ENCODE assay signal across 17 mouse cellular contexts in the genomic region with DNA sequence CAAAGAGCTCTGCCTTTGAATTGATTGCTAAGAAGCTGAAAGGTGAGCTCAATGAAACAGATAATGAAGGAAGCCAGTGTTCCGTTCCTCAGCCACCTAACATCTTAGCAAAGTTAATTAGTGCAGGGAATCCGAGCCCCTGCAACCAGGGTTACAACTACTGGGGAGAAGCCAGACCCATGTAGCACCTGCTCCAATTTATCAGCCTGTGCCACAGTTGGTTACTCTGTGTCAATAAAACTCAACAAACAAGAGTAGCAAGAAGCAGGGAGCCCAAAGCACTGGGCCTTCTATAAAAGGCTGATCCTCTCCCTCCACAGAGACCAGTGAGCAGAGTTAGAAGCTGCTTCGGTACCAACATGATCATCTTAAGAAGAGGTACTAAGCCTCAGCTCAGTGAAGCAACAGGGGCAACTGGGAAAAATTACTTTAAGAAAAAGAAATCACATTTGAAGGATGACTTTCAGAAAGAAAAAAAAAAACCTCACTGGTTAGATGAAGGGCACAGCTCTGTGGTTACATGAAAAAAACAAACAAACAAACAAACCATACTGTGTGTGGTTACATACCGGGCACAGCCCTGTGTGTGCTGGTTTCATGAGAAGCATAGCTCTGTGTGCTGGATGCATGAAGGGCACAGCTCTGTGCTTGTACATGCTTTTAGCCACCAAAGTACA. TPM values are rescaled to one million over a fixed set of nuclear protein-coding genes. Genes with fewer than 3 reads are reported as not detected.
DNase-seq lines count a peak whose midpoint lies in the region; ATAC-seq and TF ChIP-seq lines count a peak whose summit lies in the region.
"Had no signal": no experiment of that assay in that cellular context is flagged by ENCODE, and none has a peak within 500 bp of the region (broad histone marks: within the 10 kb centered on the region; RNA-seq: fewer than 3 reads in every experiment).

No protein-coding gene starts in this region.

- dilution Hi-C loops in CH12.LX (cut with MboI; ENCODE audit: extremely low pct_ligation_motif_present, extremely low pct_unique_long_range_greater_than_20kb, low sequenced_read_pairs) = no loop called here

- peaks cover 18% of the 10 kb centered on the region; the same call in 1 of the 2 replicates for H3K4me1 ChIP-seq in kidney, embryonic 14.5 days (ENCODE audit: control insufficient read depth, insufficient read depth, low read length)
- H3K4me1 ChIP-seq in CH12.LX (ENCODE audit: control insufficient read depth in 1 of 2, insufficient read depth in 2 of 2) = peaks cover 21 to 63% of the 10 kb centered on the region in 2 experiments
- H3K4me1 ChIP-seq in hindbrain, embryonic 16.5 days (ENCODE audit: control insufficient read depth, insufficient read depth, low read depth, low read length) = peaks cover 4% of the 10 kb centered on the region
- H3K4me1 ChIP-seq: liver, embryonic 12.5 days; stomach, embryonic 15.5 days had no signal

- no peak overlapping the region for H3K9ac ChIP-seq in kidney, embryonic 14.5 days (ENCODE audit: low read depth, low read length)
- no peak overlapping the region for H3K9ac ChIP-seq in CH12.LX (ENCODE audit: insufficient read depth, low read depth)
- no peak overlapping the region for H3K9ac ChIP-seq in hindbrain, embryonic 16.5 days (ENCODE audit: low read depth, low read length)
- H3K9ac ChIP-seq: liver, embryonic 12.5 days; neural tube, embryonic 12.5 days; stomach, embryonic 15.5 days had no signal

- TF ChIP-seq POLR2A in CH12.LX (IDR thresholded peaks at IDR 0.05; ENCODE audit: low read depth, low read length) = no peak

- no peaks in the 10 kb centered on the region for H3K9me3 ChIP-seq in kidney, embryonic 14.5 days (ENCODE audit: control insufficient read depth, low read length)
- no peaks in the 10 kb centered on the region for H3K9me3 ChIP-seq in CH12.LX (replicated peaks; ENCODE audit: low read length)
- no peaks in the 10 kb centered on the region for H3K9me3 ChIP-seq in hindbrain, embryonic 16.5 days (ENCODE audit: control insufficient read depth, low read length)
- H3K9me3 ChIP-seq: liver, embryonic 12.5 days; neural tube, embryonic 12.5 days; stomach, embryonic 15.5 days had no signal

- no peak for TF ChIP-seq CTCF in CH12.LX (conservative IDR thresholded peaks at IDR 0.05 in 1 of 2, IDR thresholded peaks at IDR 0.05 in 1 of 2; ENCODE audit: low read depth in 2 of 2, low read length in 2 of 2)

- H3K4me2 ChIP-seq in kidney, embryonic 14.5 days (replicated peaks; ENCODE audit: low read depth, low read length) = no peak overlapping the region
- no peak overlapping the region for H3K4me2 ChIP-seq in CH12.LX (ENCODE audit: insufficient read depth, low read depth, poor library complexity, severe bottlenecking)
- no peak overlapping the region for H3K4me2 ChIP-seq in hindbrain, embryonic 16.5 days (ENCODE audit: low read length)
- H3K4me2 ChIP-seq: liver, embryonic 12.5 days; neural tube, embryonic 12.5 days; stomach, embryonic 15.5 days had no signal

- TF ChIP-seq EP300 in CH12.LX (IDR thresholded peaks at IDR 0.05; ENCODE audit: low read length) = 0 out of 2 replicates have a peak, but pooled peaks have one; percentile 21

- no peak for TF ChIP-seq RAD21 in CH12.LX (IDR thresholded peaks at IDR 0.05; ENCODE audit: low read depth, low read length)

- peaks cover 9% of the 10 kb centered on the region for H3K79me2 ChIP-seq in CH12.LX (replicated peaks; ENCODE audit: control insufficient read depth, extremely low read depth, insufficient read depth, poor library complexity, severe bottlenecking)

- ATAC-seq in kidney, embryonic 14.5 days (ENCODE audit: low FRiP score, low TSS enrichment) = peak; percentile 85; the same call in 1 of the 2 replicates
- ATAC-seq in hindbrain, embryonic 16.5 days = peak; percentile 56; the same call in 1 of the 2 replicates
- ATAC-seq: CD4-positive, CD25-positive, alpha-beta regulatory T cell, adult 4 months; intestine, embryonic 16.5 days; liver, embryonic 12.5 days had no signal

- no peaks in the 10 kb centered on the region for H3K36me3 ChIP-seq in kidney, embryonic 14.5 days (ENCODE audit: control insufficient read depth, insufficient read depth, low read length)
- peaks cover 26 to 43% of the 10 kb centered on the region in 2 experiments for H3K36me3 ChIP-seq in CH12.LX (replicated peaks in 1 of 2; ENCODE audit: control insufficient read depth in 1 of 2, insufficient read depth in 1 of 2, low read length in 1 of 2)
- H3K36me3 ChIP-seq in hindbrain, embryonic 16.5 days (ENCODE audit: control insufficient read depth, insufficient read depth, low read length) = no peaks in the 10 kb centered on the region
- H3K36me3 ChIP-seq: liver, embryonic 12.5 days; neural tube, embryonic 12.5 days; stomach, embryonic 15.5 days had no signal

- H3K27ac ChIP-seq in kidney, embryonic 14.5 days (ENCODE audit: low read depth, low read length) = peak overlapping the region; percentile 44; the same call in 1 of the 2 replicates
- no peak overlapping the region for H3K27ac ChIP-seq in CH12.LX (ENCODE audit: insufficient read depth, low read depth)
- H3K27ac ChIP-seq in hindbrain, embryonic 16.5 days (ENCODE audit: low read depth, low read length) = no peak overlapping the region
- H3K27ac ChIP-seq: liver, embryonic 12.5 days; neural tube, embryonic 12.5 days; stomach, embryonic 15.5 days had no signal

- no peak overlapping the region for H3K4me3 ChIP-seq in kidney, embryonic 14.5 days (ENCODE audit: low read length)
- no peak overlapping the region for H3K4me3 ChIP-seq in CH12.LX (replicated peaks in 1 of 3; ENCODE audit: low read depth in 2 of 3, low read length in 2 of 3, poor library complexity in 1 of 3)
- no peak overlapping the region for H3K4me3 ChIP-seq in hindbrain, embryonic 16.5 days (ENCODE audit: low read length)
- H3K4me3 ChIP-seq: liver, embryonic 12.5 days; neural tube, embryonic 12.5 days; stomach, embryonic 15.5 days had no signal

- in situ Hi-C loops in CH12.LX (cut with MboI; ENCODE audit: low pct_ligation_motif_present, low pct_unique_long_range_greater_than_20kb, low sequenced_read_pairs) = no loop called here

- 30% methylated on average over 4 of the region's 4 CpGs for WGBS in kidney, embryonic 14.5 days
- 45% methylated on average over 4 of the region's 4 CpGs for WGBS in hindbrain, embryonic 16.5 days

- DNase-seq in gastrocnemius, postnatal 14 days = peak; percentile 17
- DNase-seq in gastrocnemius, adult 8-10 months (ENCODE audit: low spot score in 2 of 2) = no peak
- no peak for DNase-seq in kidney, adult 9 months
- no peak for DNase-seq in CH12.LX (ENCODE audit: extremely low read depth)
- DNase-seq in thymus, postnatal 14 days = no peak
- no peak for DNase-seq in left cerebral cortex, postnatal 14 days (ENCODE audit: low spot score in 2 of 2)
- DNase-seq: adrenal gland, postnatal 36 days; cerebellum, postnatal 36 days; retina, postnatal 1 day; thymus, postnatal 36 days had no signal

- intact Hi-C loops in gastrocnemius, postnatal 14 days (cut with DNase I; ENCODE audit: low total_unique reads) = no loop called here
- intact Hi-C loops in left cerebral cortex, postnatal 14 days (cut with DNase I) = no loop called here

- H3K27me3 ChIP-seq in kidney, embryonic 14.5 days (ENCODE audit: control insufficient read depth, insufficient read depth, low read length) = no peaks in the 10 kb centered on the region
- H3K27me3 ChIP-seq in CH12.LX (replicated peaks) = no peaks in the 10 kb centered on the region
- H3K27me3 ChIP-seq in hindbrain, embryonic 16.5 days (replicated peaks; ENCODE audit: control insufficient read depth, insufficient read depth, low read length) = no peaks in the 10 kb centered on the region
- H3K27me3 ChIP-seq: liver, embryonic 12.5 days; neural tube, embryonic 12.5 days; stomach, embryonic 15.5 days had no signal

TF ChIP-seq in CH12.LX, 34 proteins besides CTCF, POLR2A, EP300 and RAD21:
- TF ChIP-seq MAX (IDR thresholded peaks at IDR 0.05; ENCODE audit: low read length) (no peak), ZNF384 (IDR thresholded peaks at IDR 0.05; ENCODE audit: low read depth, low read length) (peak; percentile 93)

RNA-seq across cellular contexts. Expression of a gene that starts 36.6 kb away (rescaled TPM):
- total RNA-seq in gastrocnemius, postnatal 14 days (2021) = 10 to 100 TPM; 13.4 to 16.3 TPM
- total RNA-seq in gastrocnemius, adult 8-10 months (2022) = 10 to 100 TPM; 26.2 to 35.8 (median 27.6) TPM
- polyA plus RNA-seq in kidney, embryonic 14.5 days (2014; fragmentation: Nextera tagmentation; extraction: Ambion mirVana) = 16.9 and 18.4 TPM in 2 replicates
- total RNA-seq in CH12.LX (2012; rRNA removed) = 44.2 and 59.2 TPM in 2 replicates
- total RNA-seq in CH12.LX (2014; rRNA removed) = 57.1 and 63.5 TPM in 2 replicates
- polyA plus RNA-seq in CH12.LX (2012; ENCODE audit: insufficient read length, low read depth) = 27.9 and 41.6 TPM in 2 replicates
- 21.1 and 21.2 TPM in 2 replicates for polyA plus RNA-seq in hindbrain, embryonic 16.5 days (2015; fragmentation: Nextera tagmentation; extraction: Ambion mirVana)
- total RNA-seq in left cerebral cortex, postnatal 14 days (2021) = 10 to 100 TPM; 34.1 to 34.8 TPM

RNA-seq across cellular contexts. Expression of a gene that starts 38.7 kb away (rescaled TPM):
- total RNA-seq in gastrocnemius, postnatal 14 days (2021) = 10 to 100 TPM; 19.9 to 22.0 TPM
- total RNA-seq in gastrocnemius, adult 8-10 months (2022) = 10 to 100 TPM; 17.8 to 24.1 (median 22.1) TPM
- polyA plus RNA-seq in kidney, embryonic 14.5 days (2014; fragmentation: Nextera tagmentation; extraction: Ambion mirVana) = 39.1 and 41.7 TPM in 2 replicates
- total RNA-seq in CH12.LX (2012; rRNA removed) = 0.89 and 1.6 TPM in 2 replicates
- 1.6 and 2.5 TPM in 2 replicates for total RNA-seq in CH12.LX (2014; rRNA removed)
- polyA plus RNA-seq in CH12.LX (2012; ENCODE audit: insufficient read length, low read depth) = 0.93 TPM in 2 replicates
- 7.6 and 9.9 TPM in 2 replicates for polyA plus RNA-seq in hindbrain, embryonic 16.5 days (2015; fragmentation: Nextera tagmentation; extraction: Ambion mirVana)
- 1 to 10 TPM; 7.8 to 9.7 TPM for total RNA-seq in left cerebral cortex, postnatal 14 days (2021)
